Mouse (Mus musculus) limb, embryonic 15.5 days (tissue): ENCODE results near the gene Eif2b3. TPM values are rescaled to one million over a fixed set of nuclear protein-coding genes. Genes with fewer than 3 reads are reported as not detected.
A peak's percentile ranks its signal among the peaks of the same experiment; 100 is the strongest.

ENCODE experiments used
- ATAC-seq: fragments of 200-750 bp; cut with Nextera tagmentation; 2 replicates; pipeline ENCODE4 v1.8.0; 2017; ENCODE audit warnings: low read depth, moderate TSS enrichment; ENCODE audit not compliant: insufficient number of reproducible peaks, low FRiP score, low TSS enrichment
- H3K27ac ChIP-seq: fragments of 300-500 bp; sonication (generic); 2 replicates; pipeline ENCODE4 v1.5.1; 2015; ENCODE audit warnings: moderate library complexity, mild to moderate bottlenecking, inconsistent platforms
- H3K27me3 ChIP-seq: fragments of 300-500 bp; sonication (generic); 2 replicates; pipeline ENCODE4 v1.6.1; 2015; ENCODE audit warnings: inconsistent platforms
- H3K36me3 ChIP-seq: fragments of 300-500 bp; sonication (generic); 2 replicates; pipeline ENCODE4 v1.6.1; 2015; ENCODE audit warnings: inconsistent platforms
- H3K4me1 ChIP-seq: fragments of 300-500 bp; sonication (generic); 2 replicates; pipeline ENCODE4 v1.6.1; 2015; ENCODE audit warnings: inconsistent platforms
- H3K4me2 ChIP-seq: fragments of 300-500 bp; sonication (generic); 2 replicates; pipeline ENCODE4 v1.6.1; 2015; ENCODE audit warnings: mild to moderate bottlenecking, inconsistent platforms
- H3K4me3 ChIP-seq: fragments of 300-500 bp; sonication (generic); 2 replicates; pipeline ENCODE4 v1.5.1; 2015; ENCODE audit warnings: mild to moderate bottlenecking, inconsistent platforms
- H3K9ac ChIP-seq: fragments of 300-500 bp; sonication (generic); 2 replicates; pipeline ENCODE4 v1.6.1; 2015; ENCODE audit warnings: inconsistent platforms
- H3K9me3 ChIP-seq: fragments of 300-500 bp; sonication (generic); 2 replicates; pipeline ENCODE4 v1.6.1; 2016; ENCODE audit warnings: inconsistent platforms
- whole genome bisulfite sequencing: fragments of 180-500 bp; shearing (Covaris S2); methylation state at CpG from one replicate; pipeline ENCODE4 v1.1.7; 2015; 5-methylcytosine and 5-hydroxymethylcytosine counted together
- polyA plus RNA-seq: library from polyadenylated mRNA; unstranded; fragments of >200 nt; fragmentation: Nextera tagmentation; extraction: Ambion mirVana; gene quantifications from 2 replicates; pipeline ENCODE4 v1.2.1, GENCODE M21; 2015

Eif2b3 gene
- polyA plus RNA-seq, 1 experiment from 2014 or later: 44.3 TPM

DNA sequence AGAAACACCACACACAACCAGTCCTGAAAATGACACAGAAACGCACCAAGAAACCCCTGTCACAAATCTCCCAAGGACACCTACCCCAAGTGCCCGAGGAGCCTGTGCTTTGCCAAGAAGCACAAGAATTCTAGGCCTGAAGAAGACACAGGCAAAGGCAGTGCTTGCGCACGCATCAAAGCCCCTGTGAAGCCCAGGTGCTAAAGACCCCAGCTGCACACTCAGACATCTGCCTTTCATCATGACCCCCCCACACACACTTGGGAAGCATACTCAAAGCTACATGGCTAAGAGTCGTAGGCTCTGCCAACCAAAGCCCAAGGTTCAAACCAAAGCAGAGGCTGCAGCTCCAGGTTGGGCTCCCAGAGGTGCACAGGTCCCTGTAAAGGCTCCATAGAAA lies 96.4 kb downstream of the Eif2b3 start:
- no peak overlapping the region for H3K27ac ChIP-seq
- 72% methylated on average over 5 of the region's 5 CpGs for WGBS
- H3K4me1 ChIP-seq: peaks cover 5% of the 10 kb centered on the region
- no peak for ATAC-seq
- no peak overlapping the region for H3K4me2 ChIP-seq
- no peaks in the 10 kb centered on the region for H3K27me3 ChIP-seq
- peaks cover 29% of the 10 kb centered on the region for H3K36me3 ChIP-seq
- no peaks in the 10 kb centered on the region for H3K9me3 ChIP-seq
- no peak overlapping the region for H3K4me3 ChIP-seq
- H3K9ac ChIP-seq: no peak overlapping the region

DNA sequence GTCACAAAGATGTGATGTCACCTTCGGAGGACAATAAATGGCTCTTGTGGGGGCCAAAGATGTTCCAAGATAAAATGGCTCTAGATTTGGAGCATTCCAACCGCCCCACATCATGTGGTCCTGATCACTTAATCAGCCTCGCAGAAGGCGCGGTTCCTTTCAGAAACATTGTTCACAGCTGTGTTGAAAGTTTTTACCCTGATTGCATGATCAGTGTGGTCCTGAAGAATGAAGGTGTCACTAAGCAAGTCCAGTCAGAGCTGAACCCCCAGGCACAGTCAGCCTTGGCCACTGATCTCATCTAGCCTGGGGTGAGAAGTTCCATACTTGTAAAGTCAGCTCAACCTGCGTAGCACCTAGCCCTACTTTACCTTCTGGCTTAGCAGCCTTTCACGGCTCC lies 98.7 kb downstream of the Eif2b3 start:
- ATAC-seq: no peak
- peaks cover 15% of the 10 kb centered on the region for H3K4me1 ChIP-seq
- H3K36me3 ChIP-seq: peaks cover 11% of the 10 kb centered on the region; the same call in 1 of the 2 replicates
- no peak overlapping the region for H3K27ac ChIP-seq
- H3K27me3 ChIP-seq: no peaks in the 10 kb centered on the region
- 88% methylated on average over 7 of the region's 7 CpGs for WGBS
- H3K9me3 ChIP-seq: no peaks in the 10 kb centered on the region
- H3K4me2 ChIP-seq: no peak overlapping the region
- H3K9ac ChIP-seq: no peak overlapping the region
- no peak overlapping the region for H3K4me3 ChIP-seq

DNA sequence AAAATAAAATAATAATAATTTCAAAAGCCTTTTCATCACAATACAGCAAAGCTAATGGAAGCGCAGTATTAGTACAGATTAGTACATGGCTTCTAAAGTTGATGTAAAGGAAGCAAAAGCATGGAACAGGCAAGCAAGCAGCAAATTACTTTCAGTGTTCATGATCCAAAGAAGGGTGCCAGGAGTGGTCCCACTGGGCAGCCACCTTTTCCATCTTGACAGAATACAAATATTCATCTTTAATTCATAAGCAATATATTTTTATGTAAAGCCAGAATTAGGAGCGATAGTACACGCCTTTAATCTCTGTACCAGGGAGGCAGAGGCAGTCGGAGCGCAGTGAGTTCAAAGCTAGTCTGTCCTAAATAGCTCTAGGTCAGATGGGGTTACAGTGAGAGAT lies 100.4 kb downstream of the Eif2b3 start:
- Histone ChIP-seq H3K27ac (peak overlapping the region; percentile 89), H3K36me3 (peaks cover 5% of the 10 kb centered on the region; the same call in 1 of the 2 replicates), H3K4me1 (peaks cover 23% of the 10 kb centered on the region), H3K9ac (peak overlapping the region; percentile 57), H3K9me3 (no peaks in the 10 kb centered on the region), H3K27me3 (no peaks in the 10 kb centered on the region), H3K4me3 (peak overlapping the region; percentile 73), H3K4me2 (peak overlapping the region; percentile 100)
- no peak for ATAC-seq
- WGBS: 68% methylated on average over 5 of the region's 5 CpGs

DNA sequence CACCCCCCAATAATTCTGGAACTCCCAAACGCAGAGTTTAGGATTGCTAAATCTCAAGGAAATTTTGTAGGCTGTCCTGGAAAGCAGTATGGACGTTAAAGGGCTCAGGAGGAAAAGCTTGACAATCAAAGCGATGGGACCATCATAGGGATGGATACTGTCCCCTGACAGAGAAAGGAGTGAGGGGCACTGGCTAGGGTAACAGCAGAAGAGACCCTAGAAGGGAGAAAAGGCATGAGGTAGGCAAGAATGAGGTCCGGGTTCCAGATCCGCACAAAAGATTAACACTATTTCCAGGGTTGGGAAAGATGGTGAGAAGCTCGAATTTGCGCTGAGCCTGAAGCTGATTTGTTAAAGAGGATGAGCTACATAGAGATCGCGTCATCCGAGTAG lies 100.8 kb downstream of the Eif2b3 start:
- no peaks in the 10 kb centered on the region for H3K9me3 ChIP-seq
- peaks cover 27% of the 10 kb centered on the region for H3K4me1 ChIP-seq
- whole genome bisulfite sequencing: 6% methylated on average over 10 of the region's 10 CpGs
- no peaks in the 10 kb centered on the region for H3K27me3 ChIP-seq
- H3K27ac ChIP-seq: peak overlapping the region; percentile 89
- peak overlapping the region; percentile 100 for H3K4me2 ChIP-seq
- peaks cover under 1% of the 10 kb centered on the region; the same call in 1 of the 2 replicates for H3K36me3 ChIP-seq
- H3K9ac ChIP-seq: peak overlapping the region; percentile 57
- H3K4me3 ChIP-seq: peak overlapping the region; percentile 73
- ATAC-seq: no peak

DNA sequence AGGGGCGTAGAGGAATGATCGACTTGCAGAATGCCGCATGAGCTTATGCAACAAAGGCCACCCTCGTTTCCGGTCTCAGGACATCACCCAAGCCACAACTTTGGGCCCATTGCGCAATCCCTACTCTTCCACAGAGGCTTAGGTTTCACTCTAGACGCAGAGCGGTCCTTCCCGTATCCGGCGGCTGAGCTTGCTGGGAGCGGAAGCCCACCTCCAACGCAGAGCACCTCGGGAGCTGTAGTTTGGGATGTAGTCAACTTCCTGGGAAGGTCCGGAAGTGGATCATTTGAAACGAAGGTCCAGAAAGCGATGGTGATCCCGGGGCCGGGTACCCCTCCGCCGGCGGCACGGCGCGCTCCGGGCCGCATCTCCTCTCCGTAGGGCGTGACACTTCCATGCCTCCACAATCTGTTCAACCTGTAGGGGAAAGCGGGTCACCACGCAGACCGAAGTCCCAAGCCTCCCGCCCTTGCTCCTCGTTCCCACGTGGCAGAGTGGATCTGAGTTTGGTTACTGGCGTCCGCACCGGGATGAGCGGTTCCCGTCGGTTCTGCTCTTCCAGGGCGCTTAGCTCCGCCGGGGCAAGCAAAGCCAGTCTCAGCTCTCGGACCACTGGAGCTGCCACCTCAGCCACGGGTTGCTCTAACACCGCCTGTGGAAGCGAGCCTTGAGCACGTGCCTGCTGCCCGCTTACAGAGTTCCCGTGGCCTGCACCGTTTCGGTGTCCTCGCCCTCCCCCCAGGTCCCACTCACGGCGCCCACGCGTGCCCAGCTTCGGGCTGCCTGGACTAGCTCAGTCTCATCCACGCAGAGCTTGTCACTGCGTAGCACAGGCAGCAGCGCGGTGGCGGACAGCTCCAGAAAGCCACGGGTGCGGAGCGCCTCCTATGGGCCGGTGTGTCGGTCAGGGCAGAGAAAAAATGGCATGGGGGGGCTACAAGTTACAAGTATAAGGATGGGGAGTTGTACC lies 101.5 kb downstream of the Eif2b3 start:
- H3K27me3 ChIP-seq: no peaks in the 10 kb centered on the region
- H3K36me3 ChIP-seq: no peaks in the 10 kb centered on the region
- H3K4me2 ChIP-seq: peak overlapping the region; percentile 100
- H3K27ac ChIP-seq: peak overlapping the region; percentile 89
- peak; percentile 85 for ATAC-seq
- H3K4me3 ChIP-seq: peak overlapping the region; percentile 73
- H3K9ac ChIP-seq: peak overlapping the region; percentile 62
- peaks cover 34% of the 10 kb centered on the region for H3K4me1 ChIP-seq
- under 1% methylated on average over 69 of the region's 69 CpGs for WGBS
- no peaks in the 10 kb centered on the region for H3K9me3 ChIP-seq

DNA sequence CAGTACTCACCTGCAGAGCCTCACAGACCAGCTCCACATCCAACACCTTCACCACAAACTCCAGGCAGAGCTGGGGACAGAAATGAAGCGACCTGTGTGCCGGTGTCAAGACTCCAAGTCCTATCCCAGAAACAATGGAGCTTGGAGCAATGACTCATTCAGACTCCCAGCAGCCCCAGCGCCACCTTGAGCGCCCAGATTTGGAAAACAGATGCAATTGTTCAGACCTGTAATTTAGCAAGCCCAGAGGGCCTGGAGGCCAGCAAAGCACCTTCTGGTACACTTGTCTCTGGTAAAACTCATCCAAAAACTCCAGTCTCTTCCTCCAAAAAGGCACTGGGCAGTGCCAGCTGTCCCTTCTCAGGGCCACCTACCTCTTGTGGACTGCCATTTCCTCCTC lies 103.0 kb downstream of the Eif2b3 start:
- Histone ChIP-seq H3K9ac (no peak overlapping the region), H3K4me3 (no peak overlapping the region), H3K4me1 (peaks cover 45% of the 10 kb centered on the region), H3K9me3 (no peaks in the 10 kb centered on the region), H3K4me2 (no peak overlapping the region), H3K27me3 (no peaks in the 10 kb centered on the region), H3K36me3 (no peaks in the 10 kb centered on the region), H3K27ac (no peak overlapping the region)
- no peak for ATAC-seq
- 69% methylated on average over 4 of the region's 4 CpGs for WGBS

DNA sequence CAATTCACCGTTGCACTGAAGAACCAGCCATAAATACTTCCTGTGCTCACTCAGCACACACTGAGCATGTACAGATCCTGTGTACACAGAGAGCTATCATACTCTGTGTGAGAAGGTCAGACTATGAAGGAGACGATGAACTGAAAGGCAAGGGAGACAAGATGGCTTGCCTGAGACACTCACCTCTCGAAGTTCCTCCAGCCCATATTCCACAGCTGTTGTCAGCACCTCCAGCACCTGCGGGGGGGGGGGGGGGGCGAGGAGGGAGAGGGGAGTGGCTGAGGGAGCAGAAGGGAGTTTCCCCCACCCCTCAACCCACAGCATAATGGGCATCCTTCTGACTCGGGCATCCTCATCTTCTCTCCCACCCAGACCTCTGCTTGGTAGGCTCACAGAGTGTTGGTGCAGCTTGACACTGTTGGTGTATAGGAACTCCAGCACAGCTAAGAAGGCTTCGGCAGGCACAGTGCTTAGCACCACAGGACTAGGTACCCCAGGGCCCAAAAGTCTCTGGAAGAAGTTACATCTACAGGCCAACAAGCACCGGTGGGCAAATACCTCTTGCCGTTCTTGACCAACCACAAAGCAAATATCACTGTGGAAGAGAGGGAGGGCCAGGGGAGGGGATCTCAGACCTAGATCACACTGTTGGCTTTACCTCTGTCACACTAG lies 104.5 kb downstream of the Eif2b3 start:
- Histone ChIP-seq H3K36me3 (peaks cover 8% of the 10 kb centered on the region), H3K4me2 (no peak overlapping the region), H3K4me1 (peaks cover 45% of the 10 kb centered on the region), H3K27me3 (no peaks in the 10 kb centered on the region), H3K4me3 (no peak overlapping the region), H3K9me3 (no peaks in the 10 kb centered on the region), H3K27ac (no peak overlapping the region), H3K9ac (no peak overlapping the region)
- no peak for ATAC-seq
- WGBS: 76% methylated on average over 7 of the region's 9 CpGs

DNA sequence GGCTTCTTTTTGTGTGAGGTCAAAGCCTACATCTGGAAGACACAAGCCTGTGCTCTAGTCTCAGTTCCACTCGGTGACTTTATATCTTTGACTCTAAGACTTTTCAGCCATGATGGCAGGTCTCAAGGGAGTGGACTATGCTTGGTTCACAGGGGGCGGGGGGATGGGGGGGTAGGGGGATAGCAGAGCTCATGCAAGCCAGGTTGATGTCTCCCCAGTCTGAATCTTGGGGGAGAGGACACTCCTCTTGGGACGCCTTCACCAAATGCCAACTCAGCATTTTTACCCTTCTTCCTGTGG lies 105.0 kb downstream of the Eif2b3 start:
- Histone ChIP-seq H3K9me3 (no peaks in the 10 kb centered on the region), H3K4me3 (no peak overlapping the region), H3K27ac (peak overlapping the region; percentile 92; the same call in 1 of the 2 replicates), H3K27me3 (no peaks in the 10 kb centered on the region), H3K36me3 (peaks cover 13% of the 10 kb centered on the region), H3K4me1 (peaks cover 45% of the 10 kb centered on the region), H3K9ac (no peak overlapping the region), H3K4me2 (no peak overlapping the region)
- 88% methylated on average over 3 of the region's 3 CpGs for WGBS
- ATAC-seq: no peak

DNA sequence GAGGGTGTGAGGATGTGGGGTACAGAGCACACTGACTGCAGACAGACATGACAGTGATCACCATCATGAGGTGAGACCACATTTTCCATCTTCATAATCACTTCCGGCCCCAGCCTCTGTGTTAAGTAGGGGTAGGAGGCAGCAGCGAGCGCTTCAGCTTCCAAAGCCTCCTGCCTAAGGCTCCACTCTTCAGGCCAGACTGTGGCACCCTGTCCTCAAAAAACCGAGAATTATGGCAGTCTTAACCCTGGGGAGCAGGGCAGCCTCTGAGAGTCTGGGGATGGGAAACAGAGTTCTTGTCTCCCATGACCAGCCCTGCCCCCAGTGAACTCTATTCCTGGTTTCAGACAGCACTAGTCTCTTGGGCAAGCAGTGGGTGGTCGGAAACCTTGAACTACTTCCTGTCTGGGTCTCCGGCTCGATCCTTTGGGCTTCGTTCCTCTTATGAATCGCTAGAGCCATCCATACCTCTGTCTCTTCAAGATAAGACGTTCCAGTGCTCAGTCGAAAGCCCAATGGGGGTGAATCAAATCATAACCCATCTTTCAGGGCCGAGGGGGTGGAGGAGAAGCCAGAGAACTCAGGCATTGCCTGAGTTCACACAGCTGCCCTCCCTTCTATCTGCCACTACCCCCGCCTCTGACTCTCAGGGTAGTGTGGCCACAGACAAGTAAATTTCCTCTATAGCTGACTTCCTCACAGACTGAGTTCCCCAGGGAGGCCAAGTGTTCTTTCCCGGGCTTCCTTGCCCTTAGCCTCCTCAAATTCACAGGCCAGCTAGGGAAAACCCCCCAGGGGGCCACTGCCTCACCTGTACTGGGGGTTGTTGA lies 105.5 kb downstream of the Eif2b3 start:
- H3K4me3 ChIP-seq: peak overlapping the region; percentile 4; the same call in 1 of the 2 replicates
- no peaks in the 10 kb centered on the region for H3K9me3 ChIP-seq
- 57% methylated on average over 14 of the region's 14 CpGs for WGBS
- peak overlapping the region; percentile 92 for H3K27ac ChIP-seq
- H3K36me3 ChIP-seq: peaks cover 16% of the 10 kb centered on the region
- H3K4me1 ChIP-seq: peaks cover 43% of the 10 kb centered on the region
- H3K4me2 ChIP-seq: peak overlapping the region; percentile 22; the same call in 1 of the 2 replicates
- no peak for ATAC-seq
- no peaks in the 10 kb centered on the region for H3K27me3 ChIP-seq
- no peak overlapping the region for H3K9ac ChIP-seq

DNA sequence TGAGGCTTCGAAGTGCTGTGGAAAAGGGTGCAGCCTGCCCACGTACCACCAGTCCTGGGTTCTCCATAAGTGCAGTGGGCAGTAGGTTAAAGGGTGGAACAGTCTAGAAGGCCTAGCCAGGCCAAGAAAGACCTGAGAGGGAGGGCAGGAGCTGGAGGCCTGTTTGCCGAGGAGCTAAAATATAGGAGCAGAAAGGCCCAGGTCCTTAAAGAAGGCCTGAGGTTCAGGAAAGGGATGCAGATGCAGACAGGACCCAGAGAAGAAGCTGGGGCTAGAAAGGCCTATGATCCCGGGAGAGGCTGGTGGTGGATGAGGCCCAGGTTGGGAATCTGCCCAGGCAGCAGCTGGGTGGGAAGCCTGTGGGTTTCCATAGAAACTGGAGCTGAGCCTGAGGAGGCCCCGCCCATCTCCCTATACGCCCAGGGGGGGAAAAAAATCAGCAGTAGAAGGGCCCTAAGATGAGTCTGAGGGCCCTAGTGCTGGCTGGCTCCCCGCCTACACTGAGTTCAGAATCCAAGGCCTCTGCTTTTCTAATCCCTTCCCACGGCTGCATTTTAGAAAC lies 106.2 kb downstream of the Eif2b3 start, which contains the start of gene Btbd19:
Gene Btbd19, minus strand, starts transcription at position 378 of the 562 bp plus-strand sequence.
- H3K4me3 ChIP-seq: peak within 1 kb of the TSS; percentile 4; the same call in 1 of the 2 replicates
- peak; percentile 60 for ATAC-seq
- H3K4me1 ChIP-seq: peaks cover 40% of the 10 kb centered on the region
- peak within 1 kb of the TSS; percentile 22; the same call in 1 of the 2 replicates for H3K4me2 ChIP-seq
- H3K27ac ChIP-seq: peak within 1 kb of the TSS; percentile 92
- 22% methylated on average over 8 of the region's 8 CpGs for WGBS
- no peak within 1 kb of the TSS for H3K9ac ChIP-seq
- no peaks in the 10 kb centered on the region for H3K9me3 ChIP-seq
- H3K36me3 ChIP-seq: peaks cover 23% of the 10 kb centered on the region
- no peaks in the 10 kb centered on the region for H3K27me3 ChIP-seq
